Mouse (Mus musculus): ENCODE results near the gene Kcnd3. TPM values are rescaled to one million over a fixed set of nuclear protein-coding genes. Genes with fewer than 3 reads are reported as not detected.

Kcnd3 gene
- total RNA-seq, 2 experiments from 2014 or later, result 8.0 to 9.4 TPM

- DNase-seq (ENCODE audit: low spot score), result no peak
- intact Hi-C loops (cut with DNase I), result loop anchor here (5.0 kb wide), 1 partner anchor 89 kb away; no protein-coding TSS in a partner anchor
Observed at GRCm38 (mm10) chr3:105625961-105626360, 173.8 kb downstream of the Kcnd3 start.

- intact Hi-C loops (cut with DNase I), result loop anchor here (5.0 kb wide), 1 partner anchor 90 kb away; no protein-coding TSS in a partner anchor
- DNase-seq (ENCODE audit: low spot score), result no peak
Observed at GRCm38 (mm10) chr3:105627258-105627657, 175.1 kb downstream of the Kcnd3 start.

GRCm38 (mm10) chr3:105632296-105632695 is 180.2 kb downstream of the Kcnd3 start:
- intact Hi-C loops (cut with DNase I), result no loop called here

GRCm38 (mm10) chr3:105633021-105633420 is 180.9 kb downstream of the Kcnd3 start:
- intact Hi-C loops (cut with DNase I), result no loop called here
- no peak for DNase-seq (ENCODE audit: low spot score)

More at GRCm38 (mm10) chr3:105632296-105632695, 180.2 kb downstream of the Kcnd3 start:
- no peak for DNase-seq (ENCODE audit: low spot score)

GRCm38 (mm10) chr3:105642186-105642585 is 190.1 kb downstream of the Kcnd3 start:
- intact Hi-C loops (cut with DNase I), result loop anchor here (2.0 to 10.0 kb wide), 2 partner anchors 191 to 477 kb away; no protein-coding TSS in a partner anchor
- DNase-seq (ENCODE audit: low spot score), result no peak

GRCm38 (mm10) chr3:105643566-105643965 is 191.4 kb downstream of the Kcnd3 start:
- no peak for DNase-seq (ENCODE audit: low spot score)
- intact Hi-C loops (cut with DNase I), result loop anchor here (2.0 to 10.0 kb wide), 2 partner anchors 193 to 479 kb away; no protein-coding TSS in a partner anchor

- intact Hi-C loops (cut with DNase I), result loop anchor here (10.0 kb wide), 1 partner anchor 484 kb away; no protein-coding TSS in a partner anchor
- no peak for DNase-seq (ENCODE audit: low spot score)
Observed at GRCm38 (mm10) chr3:105648889-105649567, 196.9 kb downstream of the Kcnd3 start.

GRCm38 (mm10) chr3:105653544-105654380 is 201.6 kb downstream of the Kcnd3 start:
- no peak for DNase-seq (ENCODE audit: low spot score)
- intact Hi-C loops (cut with DNase I), result no loop called here

- intact Hi-C loops (cut with DNase I), result no loop called here
- peak; percentile 6 for DNase-seq (ENCODE audit: low spot score)
Observed at GRCm38 (mm10) chr3:105655031-105655585, 203.0 kb downstream of the Kcnd3 start.

- no peak for DNase-seq (ENCODE audit: low spot score)
- intact Hi-C loops (cut with DNase I), result no loop called here
Observed at GRCm38 (mm10) chr3:105660530-105660929, 208.4 kb downstream of the Kcnd3 start.

- no peak for DNase-seq (ENCODE audit: low spot score)
Observed at GRCm38 (mm10) chr3:105663043-105663442, 210.9 kb downstream of the Kcnd3 start.

GRCm38 (mm10) chr3:105665105-105665765 is 213.1 kb downstream of the Kcnd3 start:
- intact Hi-C loops (cut with DNase I), result no loop called here
- no peak for DNase-seq (ENCODE audit: low spot score)

More at GRCm38 (mm10) chr3:105663043-105663442, 210.9 kb downstream of the Kcnd3 start:
- intact Hi-C loops (cut with DNase I), result no loop called here

- intact Hi-C loops (cut with DNase I), result no loop called here
- no peak for DNase-seq (ENCODE audit: low spot score)
Observed at GRCm38 (mm10) chr3:105666996-105667523, 214.9 kb downstream of the Kcnd3 start.

GRCm38 (mm10) chr3:105668161-105668560 is 216.0 kb downstream of the Kcnd3 start:
- intact Hi-C loops (cut with DNase I), result no loop called here
- no peak for DNase-seq (ENCODE audit: low spot score)

- intact Hi-C loops (cut with DNase I), result loop anchor here (5.0 kb wide), 1 partner anchor 778 kb away; no protein-coding TSS in a partner anchor
- DNase-seq (ENCODE audit: low spot score), result no peak
Observed at GRCm38 (mm10) chr3:105669776-105670175, 217.6 kb downstream of the Kcnd3 start.

GRCm38 (mm10) chr3:105670801-105671200 is 218.7 kb downstream of the Kcnd3 start:
- DNase-seq (ENCODE audit: low spot score), result no peak
- intact Hi-C loops (cut with DNase I), result loop anchor here (5.0 kb wide), 1 partner anchor 776 kb away; no protein-coding TSS in a partner anchor

- intact Hi-C loops (cut with DNase I), result loop anchor here (1.0 to 5.0 kb wide), 3 partner anchors 52 to 773 kb away; no protein-coding TSS in a partner anchor
Observed at GRCm38 (mm10) chr3:105674595-105675218, 222.6 kb downstream of the Kcnd3 start.

GRCm38 (mm10) chr3:105675932-105676331 is 223.8 kb downstream of the Kcnd3 start:
- DNase-seq (ENCODE audit: low spot score), result no peak
- intact Hi-C loops (cut with DNase I), result no loop called here

More at GRCm38 (mm10) chr3:105674595-105675218, 222.6 kb downstream of the Kcnd3 start:
- DNase-seq (ENCODE audit: low spot score), result no peak

- no peak for DNase-seq (ENCODE audit: low spot score)
- intact Hi-C loops (cut with DNase I), result no loop called here
Observed at GRCm38 (mm10) chr3:105680346-105680745, 228.2 kb downstream of the Kcnd3 start.

Data from heart, postnatal 25 days (tissue).